Mouse (Mus musculus) megakaryocyte, adult 5-6 weeks (primary cell): Measurements from ENCODE around the gene Sgsm1. TPM values are rescaled to one million over a fixed set of nuclear protein-coding genes. Genes with fewer than 3 reads are reported as not detected.

ENCODE experiments used
- ATAC-seq: 2 replicates; pipeline ENCODE4 v1.8.0; 2016; ENCODE audit warnings: mild to moderate bottlenecking, inconsistent platforms; ENCODE audit not compliant: poor library complexity, severe bottlenecking
- total RNA-seq, 2 experiments: library from RNA; stranded (forward) in 1 of 2; stranded (reverse) in 1 of 2; fragments of 153-499, 151-499 nt in 1 of 2; fragments of 221-1000, 200-1000 nt in 1 of 2; gene quantifications; 2 replicates each; pipeline versions ENCODE4 v1.2.3 to v1.2.4; 2015 to 2017

The Sgsm1 gene
- total RNA-seq, 2 experiments from 2014 or later, result not detected

DNA sequence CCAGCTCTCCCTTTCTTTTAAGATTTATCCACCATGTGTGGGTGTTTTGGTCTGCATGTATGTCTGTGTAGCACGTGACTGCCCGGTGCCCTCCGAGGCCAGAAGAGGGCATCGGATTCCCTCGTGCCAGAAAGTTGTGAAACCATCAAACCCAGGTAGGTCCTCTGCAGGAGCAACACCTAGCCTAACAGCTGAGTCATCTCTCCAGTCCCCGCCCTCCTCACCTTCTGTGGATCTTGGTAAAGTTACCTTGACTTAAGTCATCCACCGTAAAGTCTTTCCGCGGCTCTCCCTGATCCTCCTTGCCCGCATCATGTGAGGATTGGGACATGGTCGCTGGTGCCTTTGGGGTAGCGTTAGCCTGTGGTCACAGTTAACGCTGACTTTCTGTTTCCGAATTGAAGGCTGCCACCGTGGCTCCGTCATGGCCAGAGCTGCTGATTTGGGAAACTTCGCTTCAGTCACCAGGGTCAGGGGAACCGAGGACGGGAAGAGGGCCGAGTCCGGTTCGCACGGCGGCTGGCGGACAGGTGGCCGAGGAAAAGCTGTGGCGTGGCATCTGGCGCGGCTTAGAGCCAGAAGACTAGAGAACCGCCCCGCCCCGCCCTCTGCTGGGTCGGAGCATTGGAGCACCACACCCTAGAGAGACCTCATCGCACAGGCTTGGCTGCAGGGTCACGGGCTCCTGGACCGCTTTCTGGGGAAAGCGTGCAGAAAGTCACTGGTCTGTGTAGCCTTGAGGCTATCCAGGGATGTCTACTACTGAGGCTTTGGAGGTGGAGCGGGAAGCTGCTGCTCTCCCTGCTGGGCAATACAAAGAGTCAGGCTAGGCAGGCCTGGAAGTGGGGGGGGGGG is 13.4 kb upstream of the Sgsm1 start:
- ATAC-seq, result no peak

DNA sequence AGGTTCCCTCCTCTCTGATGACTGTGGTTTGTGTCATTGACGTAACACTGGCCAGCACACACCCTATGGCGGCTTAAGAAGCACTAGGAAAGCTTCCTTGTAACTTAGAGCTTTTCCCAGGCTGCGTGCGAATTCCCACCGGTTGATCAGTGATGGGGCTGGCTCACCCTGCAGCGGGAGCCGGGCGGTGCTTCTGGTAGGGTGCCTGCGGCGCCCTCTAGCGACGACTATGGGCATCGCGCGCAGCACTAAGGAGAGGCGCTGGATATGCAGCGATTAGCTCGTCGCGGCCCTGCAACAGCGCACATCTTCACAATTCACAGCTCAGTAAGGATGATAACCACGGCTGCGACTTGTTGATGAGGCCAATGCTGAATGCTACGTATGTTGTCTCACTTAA is 3.4 kb upstream of the Sgsm1 start:
- no peak for ATAC-seq

DNA sequence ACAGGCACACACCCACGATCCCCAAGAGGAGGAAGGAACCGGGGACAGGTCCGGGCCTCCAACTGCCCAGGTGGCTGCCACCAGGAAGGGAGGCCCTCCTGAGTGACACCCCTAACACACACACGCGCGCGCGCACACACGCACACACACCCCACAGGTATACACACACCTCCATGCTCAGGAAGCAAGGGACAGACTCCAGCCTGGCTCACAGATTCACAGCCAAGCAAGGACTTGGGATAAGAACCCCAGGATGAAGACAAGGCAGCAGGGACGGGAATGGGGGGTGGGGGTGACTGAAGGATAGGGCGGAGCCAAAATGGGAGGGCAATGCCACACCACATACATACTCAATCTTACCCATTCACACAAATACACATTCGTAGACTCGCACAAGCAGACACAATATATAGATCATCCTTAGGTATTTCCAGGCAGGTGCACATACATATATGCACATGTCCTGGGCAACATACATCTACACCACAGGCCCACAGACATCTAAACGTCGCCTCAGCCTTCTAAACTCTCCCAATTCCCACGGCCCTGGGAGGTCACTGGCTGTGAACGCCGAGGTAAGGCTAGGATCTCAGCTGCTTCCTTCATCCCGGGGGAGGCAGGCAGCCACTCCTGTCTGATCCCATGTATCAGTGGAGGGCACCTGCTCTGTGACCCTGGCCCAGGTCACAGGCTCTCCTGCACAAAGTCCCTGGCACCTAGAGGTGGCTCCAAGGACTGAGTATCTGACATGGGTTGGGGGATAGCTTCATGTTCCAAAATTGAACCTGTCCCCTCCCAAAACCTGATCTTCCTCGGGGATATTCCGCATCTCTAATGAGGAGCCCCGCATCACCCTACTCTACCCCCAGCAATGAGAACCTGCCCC is 852 bp downstream of the Sgsm1 start:
- ATAC-seq, result no peak

DNA sequence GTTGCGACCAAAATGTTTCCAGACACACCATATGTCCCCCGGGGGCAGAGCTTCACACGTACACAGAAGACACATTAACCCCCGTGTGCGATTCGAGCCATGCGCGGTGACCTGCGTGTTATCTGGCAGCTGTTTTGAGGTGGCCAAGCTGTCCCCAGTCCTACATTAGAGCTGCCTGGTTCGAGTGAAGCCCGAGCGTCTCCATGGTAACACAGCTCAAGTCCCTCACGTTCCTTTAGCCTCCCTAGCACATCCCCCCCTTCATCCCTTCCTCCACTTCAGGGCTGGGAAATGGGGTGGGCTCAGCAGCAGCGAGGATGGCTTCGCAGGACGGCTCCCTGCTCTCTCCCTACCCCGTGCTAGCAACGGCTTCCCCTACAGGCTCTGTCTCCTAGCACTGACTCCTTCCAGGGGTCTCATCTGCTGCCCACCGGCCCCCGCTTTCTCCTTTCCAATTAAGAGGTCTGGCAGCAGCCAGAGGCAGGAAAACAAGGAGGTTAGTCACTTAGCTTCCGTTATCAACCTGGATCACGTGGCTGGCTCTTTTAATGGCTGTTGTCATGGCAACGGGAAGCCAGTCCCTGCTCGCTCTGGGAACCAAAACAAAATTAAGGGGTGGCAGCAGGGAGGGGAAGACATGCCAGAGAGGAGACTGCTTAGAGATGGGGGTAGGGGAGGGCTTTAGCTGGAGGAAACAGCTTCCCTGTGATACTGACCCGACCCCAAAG is 3.7 kb downstream of the Sgsm1 start:
- no peak for ATAC-seq

DNA sequence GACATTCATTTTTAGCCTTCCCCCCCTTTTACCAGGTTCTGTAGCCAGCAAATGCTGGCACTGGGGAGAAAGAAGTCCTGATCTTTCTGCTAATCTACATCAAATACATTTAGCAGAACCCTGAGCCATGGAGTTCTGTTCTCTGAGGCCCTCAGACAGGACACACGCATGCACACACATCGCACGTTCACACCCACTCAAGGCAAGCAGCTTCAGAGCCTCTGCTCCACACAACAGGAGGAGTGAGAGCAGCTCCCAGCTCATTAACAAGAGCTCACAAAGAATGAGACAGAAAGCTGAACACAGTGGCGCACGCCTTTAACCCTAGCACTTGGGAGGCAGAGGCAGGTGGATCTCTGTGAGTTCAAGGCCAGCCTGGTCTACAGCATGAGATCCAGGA is 6.1 kb downstream of the Sgsm1 start:
- ATAC-seq, result no peak

DNA sequence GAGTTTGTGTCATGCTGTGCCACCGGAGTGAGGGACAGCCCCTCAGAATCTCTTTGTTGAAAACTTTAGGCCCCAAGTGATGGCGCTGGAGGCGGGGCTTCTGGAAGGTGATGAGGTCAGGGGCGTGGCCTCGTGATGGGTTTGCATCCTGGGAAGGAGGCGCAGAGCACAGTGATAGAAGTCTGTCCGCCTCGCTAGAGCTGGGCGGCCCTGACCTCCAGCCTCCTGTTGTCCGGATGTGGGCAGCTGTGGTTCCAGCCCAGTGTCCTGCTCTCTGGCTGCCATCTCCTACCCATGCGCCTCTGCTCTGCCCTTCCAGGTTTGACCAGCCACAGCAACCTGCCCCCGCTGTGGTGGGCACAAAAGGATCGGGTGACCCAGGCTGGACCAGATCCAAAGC is 8.7 kb downstream of the Sgsm1 start:
- no peak for ATAC-seq

- no peak for ATAC-seq
Measured at GRCm38 (mm10) chr5:113300148-113300889, 10.3 kb downstream of the Sgsm1 start.

DNA sequence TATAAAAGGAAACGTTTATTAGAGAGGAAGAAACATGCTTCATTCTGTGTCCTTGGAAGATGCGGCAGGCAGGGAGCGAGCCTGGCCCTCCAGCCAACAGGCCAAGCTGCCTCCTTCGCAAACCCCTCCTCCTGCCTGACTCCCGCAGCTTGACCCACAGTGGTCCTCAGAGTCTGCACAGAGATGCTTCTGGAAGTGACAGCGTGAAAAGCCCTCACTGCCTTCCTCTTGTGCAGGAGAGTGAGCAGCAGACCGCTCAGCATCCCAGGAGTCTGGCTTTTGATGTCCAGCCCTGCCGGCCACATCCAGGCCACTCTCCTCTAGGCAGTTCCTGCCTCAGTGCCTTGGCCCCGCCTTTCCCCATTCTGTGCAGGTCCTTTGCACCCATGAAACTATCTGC is 11.2 kb downstream of the Sgsm1 start:
- ATAC-seq, result no peak

- no peak for ATAC-seq
Measured at GRCm38 (mm10) chr5:113298826-113299225, 11.8 kb downstream of the Sgsm1 start.

GRCm38 (mm10) chr5:113298040-113298439 is 12.5 kb downstream of the Sgsm1 start:
- no peak for ATAC-seq

- ATAC-seq, result no peak
Measured at GRCm38 (mm10) chr5:113295791-113296190, 14.8 kb downstream of the Sgsm1 start.

DNA sequence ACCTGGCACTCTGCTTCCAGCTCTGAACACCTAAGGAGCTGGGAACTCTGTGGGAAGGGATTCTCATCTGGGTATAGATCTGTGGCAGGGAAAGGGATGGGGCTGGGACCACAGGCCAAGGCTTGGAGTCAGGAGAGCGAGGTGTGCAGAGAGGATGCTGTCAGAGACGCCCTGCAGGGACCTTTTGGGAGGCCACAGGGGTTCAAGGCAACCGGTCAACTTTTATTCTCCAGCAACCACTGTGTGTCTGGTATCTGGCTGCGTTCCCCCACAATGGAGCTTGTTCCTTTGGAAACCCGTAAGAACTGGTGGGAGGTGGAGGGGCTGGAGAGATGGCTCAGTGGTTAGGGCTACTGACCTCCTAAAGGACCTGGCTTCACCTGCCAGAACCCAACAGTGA is 16.0 kb downstream of the Sgsm1 start:
- no peak for ATAC-seq

GRCm38 (mm10) chr5:113293446-113293845 is 17.1 kb downstream of the Sgsm1 start:
- no peak for ATAC-seq

- no peak for ATAC-seq
Measured at GRCm38 (mm10) chr5:113292832-113293231, 17.8 kb downstream of the Sgsm1 start.

DNA sequence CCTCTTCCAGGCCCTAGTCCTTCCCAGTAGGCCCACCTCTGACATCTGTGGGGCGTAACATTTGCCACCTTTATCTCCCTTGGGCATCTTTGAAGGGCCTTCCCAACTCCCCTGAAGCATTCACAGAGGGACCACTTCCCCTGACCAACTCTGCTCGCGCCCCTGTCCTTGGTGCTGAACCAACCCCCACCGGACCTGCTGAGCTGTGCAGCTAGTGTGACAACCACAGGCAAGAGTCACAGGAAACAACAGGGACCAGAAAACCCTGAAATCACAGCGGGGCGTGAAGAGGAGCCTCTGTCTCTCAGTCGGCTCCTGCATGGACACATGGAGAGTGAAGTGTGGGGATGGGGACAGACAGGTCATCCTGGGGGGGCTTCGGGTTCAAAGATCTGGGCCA is 18.4 kb downstream of the Sgsm1 start:
- no peak for ATAC-seq

- no peak for ATAC-seq
Measured at GRCm38 (mm10) chr5:113291125-113291524, 19.5 kb downstream of the Sgsm1 start.

DNA sequence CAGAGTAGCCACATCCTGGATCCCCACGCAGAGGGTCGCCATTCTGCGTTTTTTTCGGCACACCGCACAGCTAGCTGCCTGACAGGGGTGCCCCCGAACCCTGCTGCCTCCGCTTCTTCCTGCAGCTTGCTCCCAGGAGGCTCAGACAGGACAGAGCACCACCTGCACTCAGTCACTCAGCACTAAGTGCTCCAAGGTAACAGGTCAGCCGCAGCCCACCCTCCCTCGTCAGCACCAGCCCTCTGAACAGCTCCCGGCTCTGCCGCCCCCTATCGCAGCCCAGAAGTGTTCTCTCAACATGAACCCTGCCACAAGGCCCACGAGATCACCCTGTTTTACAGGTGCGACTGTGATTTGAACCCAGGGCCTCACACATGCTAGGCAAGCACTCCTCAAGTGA is 20.4 kb downstream of the Sgsm1 start:
- ATAC-seq, result no peak

GRCm38 (mm10) chr5:113288490-113288889 is 22.1 kb downstream of the Sgsm1 start:
- ATAC-seq, result 0 out of 2 replicates have a peak, but pooled peaks have one; percentile 15

GRCm38 (mm10) chr5:113287762-113288161 is 22.8 kb downstream of the Sgsm1 start:
- ATAC-seq, result no peak
